In genomic region chr8:122575286-122575685, GRCm38 (mm10) we compare ENCODE assay signal across 1 mouse cellular context.
A peak's percentile ranks its signal among the peaks of the same experiment; 100 is the strongest.
TF ChIP-seq lines count a peak whose summit lies in the region.

No protein-coding gene starts in this region.

TF ChIP-seq in CH12.LX, 34 proteins besides CTCF, POLR2A, EP300 and RAD21:
- no peak for TF ChIP-seq ELF1 (IDR thresholded peaks at IDR 0.05; ENCODE audit: low read depth, low read length)
- 0 out of 2 replicates have a peak, but pooled peaks have one; percentile 20 for TF ChIP-seq MAX (IDR thresholded peaks at IDR 0.05; ENCODE audit: low read length)
- TF ChIP-seq SIN3A (IDR thresholded peaks at IDR 0.05; ENCODE audit: low read length): no peak; the same call in 1 of the 2 replicates
- peak; percentile 29; the same call in 1 of the 2 replicates for TF ChIP-seq MXI1 (IDR thresholded peaks at IDR 0.05; ENCODE audit: low read depth, low read length)
- TF ChIP-seq ZMIZ1 (IDR thresholded peaks at IDR 0.05; ENCODE audit: low read depth, low read length): 0 out of 2 replicates have a peak, but pooled peaks have one; percentile 12
- no peak for TF ChIP-seq GABPA (IDR thresholded peaks at IDR 0.05; ENCODE audit: insufficient replicate concordance, low read depth, low read length)
- no peak for TF ChIP-seq PAX5 (IDR thresholded peaks at IDR 0.05; ENCODE audit: low read length)
